Mouse (Mus musculus): ENCODE measurements around the gene Polr3h.

- TF ChIP-seq GATA1 (IDR thresholded peaks at IDR 0.05; ENCODE audit: borderline replicate concordance, low read length) (no peak), CTCF (IDR thresholded peaks at IDR 0.05; ENCODE audit: low read depth, low read length) (no peak), TAL1 (conservative IDR thresholded peaks at IDR 0.05; ENCODE audit: low read depth, low read length) (no peak)
Observed at GRCm38 (mm10) chr15:81936679-81937078, 10.6 kb upstream of the Polr3h start, which contains the start of gene Csdc2.
